Mouse (Mus musculus): ENCODE measurements around the gene Gm45713.
"Not testable (repeated sequence)": the region's sequence is repeated elsewhere in the genome, so short reads cannot be mapped to it uniquely, and the experiment has no call there.

Gene Gm45713

GRCm38 (mm10) chr7:45162996-45163615, 27.1 kb upstream of the Gm45713 start:
- no peak for DNase-seq (ENCODE audit: low spot score in 2 of 2)

GRCm38 (mm10) chr7:45162551-45162950, 26.5 kb upstream of the Gm45713 start:
- DNase-seq (ENCODE audit: low spot score in 2 of 2): no peak

- peak; percentile 81 to 85 for DNase-seq (ENCODE audit: low spot score in 2 of 2)
Measured at GRCm38 (mm10) chr7:45161612-45162473, 25.8 kb upstream of the Gm45713 start.

- DNase-seq (ENCODE audit: low spot score in 2 of 2): no peak
Measured at GRCm38 (mm10) chr7:45160866-45161265, 24.8 kb upstream of the Gm45713 start.

GRCm38 (mm10) chr7:45160316-45160800, 24.3 kb upstream of the Gm45713 start:
- no peak for DNase-seq (ENCODE audit: low spot score in 2 of 2)

GRCm38 (mm10) chr7:45158991-45159390, 23.0 kb upstream of the Gm45713 start:
- no peak for DNase-seq (ENCODE audit: low spot score in 2 of 2)

- no peak for DNase-seq (ENCODE audit: low spot score in 2 of 2)
Measured at GRCm38 (mm10) chr7:45157459-45157858, 21.4 kb upstream of the Gm45713 start.

GRCm38 (mm10) chr7:45156206-45156605, 20.2 kb upstream of the Gm45713 start:
- DNase-seq (ENCODE audit: low spot score in 2 of 2): no peak

GRCm38 (mm10) chr7:45155590-45155989, 19.6 kb upstream of the Gm45713 start:
- DNase-seq (ENCODE audit: low spot score in 2 of 2): no peak

GRCm38 (mm10) chr7:45154993-45155514, 19.0 kb upstream of the Gm45713 start:
- DNase-seq (ENCODE audit: low spot score in 2 of 2): peak in 1 of 2 experiments; percentile 51

GRCm38 (mm10) chr7:45154096-45154992, 18.3 kb upstream of the Gm45713 start, which contains the start of the genes Pih1d1 and Aldh16a1:
TSS of gene Pih1d1 (plus strand) at chr7:45154303.
TSS of gene Aldh16a1 (minus strand) at chr7:45154584.
- peak; percentile 97 to 98 for DNase-seq (ENCODE audit: low spot score in 2 of 2)

- DNase-seq (ENCODE audit: low spot score in 2 of 2): no peak
Measured at GRCm38 (mm10) chr7:45153586-45153985, 17.6 kb upstream of the Gm45713 start.

GRCm38 (mm10) chr7:45153052-45153451, 17.0 kb upstream of the Gm45713 start:
- DNase-seq (ENCODE audit: low spot score in 2 of 2): not testable (repeated sequence)

- peak; percentile 70 to 78 for DNase-seq (ENCODE audit: low spot score in 2 of 2)
Measured at GRCm38 (mm10) chr7:45151303-45151702, 15.3 kb upstream of the Gm45713 start.

- DNase-seq (ENCODE audit: low spot score in 2 of 2): no peak
Measured at GRCm38 (mm10) chr7:45150321-45150720, 14.3 kb upstream of the Gm45713 start.

- DNase-seq (ENCODE audit: low spot score in 2 of 2): peak; percentile 68 to 76
Measured at GRCm38 (mm10) chr7:45149545-45149944, 13.5 kb upstream of the Gm45713 start.

GRCm38 (mm10) chr7:45148534-45149098, 12.6 kb upstream of the Gm45713 start:
- peak; percentile 51 to 70 for DNase-seq (ENCODE audit: low spot score in 2 of 2)

- no peak for DNase-seq (ENCODE audit: low spot score in 2 of 2)
Measured at GRCm38 (mm10) chr7:45147899-45148298, 11.9 kb upstream of the Gm45713 start.

GRCm38 (mm10) chr7:45147267-45147666, 11.2 kb upstream of the Gm45713 start:
- no peak for DNase-seq (ENCODE audit: low spot score in 2 of 2)

GRCm38 (mm10) chr7:45145460-45145859, 9.4 kb upstream of the Gm45713 start:
- DNase-seq (ENCODE audit: low spot score in 2 of 2): no peak

Data from heart, adult 9 months (tissue).